In the genomic region with DNA sequence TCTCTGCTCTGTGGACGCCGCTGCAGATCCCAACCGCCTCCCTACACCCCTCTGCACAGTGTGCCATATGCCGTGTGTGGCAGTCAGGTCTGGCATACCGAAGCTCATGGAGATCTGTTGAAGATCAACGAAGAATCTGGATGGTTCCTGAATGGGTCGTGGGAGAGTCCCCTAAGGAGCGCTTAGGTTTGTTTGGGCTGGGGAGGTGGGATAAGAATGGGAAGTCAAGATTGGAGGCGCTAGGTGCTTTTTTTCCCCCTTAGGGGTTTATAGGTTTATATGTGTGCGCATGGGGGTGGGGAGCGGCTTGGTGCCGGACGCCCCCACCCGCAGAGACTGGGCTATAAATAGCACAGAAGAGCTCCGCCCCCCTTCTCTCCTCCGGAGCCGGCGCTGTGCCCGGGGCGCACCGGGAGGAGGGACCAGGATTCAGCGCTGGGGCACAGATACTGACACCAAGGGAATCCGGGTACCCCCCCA, we compare ENCODE assay signal across 8 mouse cellular contexts. TPM values are rescaled to one million over a fixed set of nuclear protein-coding genes. Genes with fewer than 3 reads are reported as not detected.
A peak's percentile ranks its signal among the peaks of the same experiment; 100 is the strongest.
DNase-seq lines count a peak whose midpoint lies in the region; ATAC-seq lines count a peak whose summit lies in the region.

A gene (plus strand): TSS at position 409 of the 480 bp plus-strand sequence.

- DNase-seq in adrenal gland, adult 18-20 months (ENCODE audit: low spot score in 2 of 2), result peak; percentile 46 to 62
- DNase-seq in adrenal gland, postnatal 4 days (ENCODE audit: low spot score in 2 of 2), result no peak
- peak; percentile 92 for DNase-seq in cerebellum, adult 8-10 months
- DNase-seq in gastrocnemius, adult 8-10 months (ENCODE audit: low spot score in 2 of 2), result peak; percentile 37 to 47
- DNase-seq in intestine, embryonic 14.5 days (ENCODE audit: low spot score), result no peak
- peak; percentile 44 for DNase-seq in limb, embryonic 10.5 days (ENCODE audit: low spot score)
- peak; percentile 44 for DNase-seq in naive thymus-derived CD4-positive, alpha-beta T cell, adult 2 months (ENCODE audit: low read depth)
- no peak for DNase-seq in T-cell, adult 2 months (ENCODE audit: low spot score)

- H3K9ac ChIP-seq in intestine, embryonic 14.5 days (ENCODE audit: low read length), result peak within 1 kb of the TSS; percentile 50

- H3K4me3 ChIP-seq in intestine, embryonic 14.5 days (ENCODE audit: low read depth, low read length), result peak within 1 kb of the TSS; percentile 48
- H3K4me3 ChIP-seq in limb, embryonic 10.5 days, result peak within 1 kb of the TSS; percentile 67

- H3K9me3 ChIP-seq in intestine, embryonic 14.5 days (ENCODE audit: control insufficient read depth, low read length), result no peaks in the 10 kb centered on the region
- H3K9me3 ChIP-seq in limb, embryonic 10.5 days (replicated peaks), result no peaks in the 10 kb centered on the region

- WGBS in intestine, embryonic 14.5 days, result 1% methylated on average over 19 of the region's 23 CpGs
- WGBS in limb, embryonic 10.5 days, result 1% methylated on average over 23 of the region's 23 CpGs

- peaks cover 37% of the 10 kb centered on the region for H3K4me1 ChIP-seq in intestine, embryonic 14.5 days (replicated peaks; ENCODE audit: control insufficient read depth, insufficient read depth, low read length)
- peaks cover 57% of the 10 kb centered on the region for H3K4me1 ChIP-seq in limb, embryonic 10.5 days

- H3K4me2 ChIP-seq in intestine, embryonic 14.5 days (ENCODE audit: low read length), result peak within 1 kb of the TSS; percentile 96

- H3K27me3 ChIP-seq in intestine, embryonic 14.5 days (replicated peaks; ENCODE audit: control insufficient read depth, insufficient read depth, low read length), result peaks cover 24% of the 10 kb centered on the region; the same call in 1 of the 2 replicates
- peaks cover 51% of the 10 kb centered on the region for H3K27me3 ChIP-seq in limb, embryonic 10.5 days (ENCODE audit: low read depth, poor library complexity, severe bottlenecking)

- no peak for ATAC-seq in intestine, embryonic 14.5 days (replicated peaks; ENCODE audit: low FRiP score, low TSS enrichment, low read depth)

- H3K27ac ChIP-seq in intestine, embryonic 14.5 days (ENCODE audit: low read depth), result peak within 1 kb of the TSS; percentile 47; the same call in 1 of the 2 replicates
- peak within 1 kb of the TSS; percentile 83 for H3K27ac ChIP-seq in limb, embryonic 10.5 days

- H3K36me3 ChIP-seq in intestine, embryonic 14.5 days (ENCODE audit: control insufficient read depth, insufficient read depth, low read length), result no peaks in the 10 kb centered on the region
- H3K36me3 ChIP-seq in limb, embryonic 10.5 days, result no peaks in the 10 kb centered on the region

RNA-seq across cellular contexts. Expression of the gene that starts here (rescaled TPM):
- total RNA-seq in adrenal gland, adult 18-20 months (2021), result under 1 TPM; 0.76 to 0.77 TPM
- total RNA-seq in adrenal gland, postnatal 4 days (2021), result 1 to 10 TPM in 1 of 2 experiments, under 1 TPM in 1; 0.59 to 1.5 TPM
- 1 to 10 TPM in 2 of 4 experiments, under 1 TPM in 2; 0.64 to 1.6 (median 1.1) TPM for total RNA-seq in gastrocnemius, adult 8-10 months (2022)
- 2.3 and 2.8 TPM in 2 replicates for polyA plus RNA-seq in intestine, embryonic 14.5 days (2014; fragmentation: Nextera tagmentation; extraction: Ambion mirVana)
- polyA plus RNA-seq in limb, embryonic 10.5 days (2016; fragmentation: Nextera tagmentation; extraction: Ambion mirVana), result 0.73 and 0.96 TPM in 2 replicates

Comparison
In these comparisons a context has a peak if more than half of its experiments do, and no peak if none do; other contexts are left out.
1. Peak in DNase-seq in adrenal gland, adult 18-20 months; RNA of the gene not detected or under 1 TPM.
2. Peak in DNase-seq, H3K4me3 ChIP-seq and H3K27ac ChIP-seq in limb, embryonic 10.5 days; RNA of the gene not detected or under 1 TPM.
3. DNase-seq: peak in cerebellum, adult 8-10 months (single experiment), gastrocnemius, adult 8-10 months (2 of 2) and naive thymus-derived CD4-positive, alpha-beta T cell, adult 2 months (single experiment); none in adrenal gland, postnatal 4 days (0 of 2), intestine, embryonic 14.5 days (single experiment) and T-cell, adult 2 months (single experiment).